Mouse (Mus musculus) neural tube, embryonic 10.5 days (tissue): ENCODE data around the gene Polr2j.
A peak's percentile ranks its signal among the peaks of the same experiment; 100 is the strongest.
"Not testable (repeated sequence)": the region's sequence is repeated elsewhere in the genome, so short reads cannot be mapped to it uniquely, and the experiment has no call there.

ENCODE experiments used
- DNase-seq: peaks from one replicate; pipeline ENCODE4 v3.0.0-alpha.2; 2017; ENCODE audit warnings: low spot score; ENCODE audit errors: extremely low spot score

Polr2j gene

DNA sequence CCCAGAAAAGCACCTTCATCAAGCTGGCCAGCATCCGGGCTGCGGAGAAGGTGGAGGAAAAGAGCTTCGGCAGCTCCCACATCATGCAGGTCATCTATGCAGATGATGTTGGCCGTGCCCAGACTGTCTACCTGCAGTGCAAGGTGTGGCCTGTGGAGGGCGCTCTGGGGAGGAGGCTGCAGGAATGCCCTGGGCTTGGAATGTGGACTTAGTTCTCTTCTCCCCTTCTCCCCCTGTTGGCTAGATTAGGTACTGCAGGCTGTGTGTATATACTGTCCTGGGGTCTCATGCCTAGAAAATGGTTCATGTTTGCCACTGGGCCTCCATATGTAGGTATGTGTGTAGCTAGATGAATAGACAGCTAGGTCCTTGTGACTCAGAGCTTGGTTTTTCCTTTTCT, 11.9 kb upstream of the Polr2j start:
- DNase-seq: no peak

DNA sequence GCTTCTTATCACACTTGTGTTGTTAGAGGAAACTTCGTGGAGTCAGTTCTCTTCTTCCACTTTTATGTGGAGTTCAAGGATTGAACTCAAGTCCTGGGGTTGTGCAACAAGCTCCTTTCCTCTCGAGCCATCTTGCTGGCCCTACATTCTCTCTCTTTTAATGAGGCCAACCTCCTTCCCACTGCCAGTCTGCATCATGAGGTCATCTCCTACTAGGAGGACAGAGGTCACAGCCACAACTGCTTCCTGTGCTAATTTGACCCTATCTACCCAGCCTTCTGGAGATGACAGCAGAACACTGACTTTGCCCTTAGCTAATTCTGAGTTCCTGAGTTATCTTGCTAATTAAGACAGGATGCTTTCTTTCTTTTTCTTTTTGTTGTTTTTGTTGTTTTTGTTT, 7.9 kb upstream of the Polr2j start:
- no peak for DNase-seq

- no peak for DNase-seq
These were observed 7.4 kb upstream of the Polr2j start for GRCm38 (mm10) chr5:136109042-136109441.

DNA sequence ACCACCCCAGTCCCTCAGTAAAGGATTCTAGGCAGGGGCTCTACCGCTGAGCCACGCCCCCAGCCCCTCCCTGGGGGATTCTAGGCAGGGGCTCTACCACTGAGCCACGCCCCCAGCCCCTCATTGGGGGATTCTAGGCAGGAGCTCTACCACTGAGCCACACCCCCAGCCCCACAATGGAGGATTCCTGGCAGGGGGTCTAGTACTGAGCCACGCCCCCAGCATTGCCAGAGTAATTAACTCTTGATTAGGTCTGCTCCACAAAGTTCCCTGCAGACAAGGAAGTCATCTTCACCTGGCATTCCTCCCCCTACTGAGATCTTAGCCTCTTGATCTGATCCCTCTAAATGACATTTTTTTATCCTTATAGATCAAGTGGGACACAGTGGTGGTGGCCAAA, 2.9 kb upstream of the Polr2j start:
- DNase-seq: not testable (repeated sequence)

DNA sequence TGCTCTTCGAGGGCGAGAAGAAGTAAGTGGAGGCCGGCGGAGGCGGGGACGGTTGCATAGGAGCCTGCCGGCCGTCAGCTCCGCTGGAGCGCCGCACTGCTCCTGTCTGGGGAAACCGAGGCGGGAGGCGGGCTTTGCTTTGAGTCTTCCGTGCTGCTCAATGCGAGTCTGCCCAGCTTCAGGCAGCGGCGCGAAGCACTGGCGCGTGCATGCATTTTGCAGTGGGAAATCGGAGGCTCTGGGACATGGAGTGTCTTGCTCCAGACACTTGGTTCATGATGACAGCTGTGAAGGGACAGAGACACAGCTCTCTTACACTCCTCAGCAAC, 317 bp downstream of the Polr2j start:
- no peak for DNase-seq

GRCm38 (mm10) chr5:136122165-136122564, 5.7 kb downstream of the Polr2j start:
- no peak for DNase-seq

DNA sequence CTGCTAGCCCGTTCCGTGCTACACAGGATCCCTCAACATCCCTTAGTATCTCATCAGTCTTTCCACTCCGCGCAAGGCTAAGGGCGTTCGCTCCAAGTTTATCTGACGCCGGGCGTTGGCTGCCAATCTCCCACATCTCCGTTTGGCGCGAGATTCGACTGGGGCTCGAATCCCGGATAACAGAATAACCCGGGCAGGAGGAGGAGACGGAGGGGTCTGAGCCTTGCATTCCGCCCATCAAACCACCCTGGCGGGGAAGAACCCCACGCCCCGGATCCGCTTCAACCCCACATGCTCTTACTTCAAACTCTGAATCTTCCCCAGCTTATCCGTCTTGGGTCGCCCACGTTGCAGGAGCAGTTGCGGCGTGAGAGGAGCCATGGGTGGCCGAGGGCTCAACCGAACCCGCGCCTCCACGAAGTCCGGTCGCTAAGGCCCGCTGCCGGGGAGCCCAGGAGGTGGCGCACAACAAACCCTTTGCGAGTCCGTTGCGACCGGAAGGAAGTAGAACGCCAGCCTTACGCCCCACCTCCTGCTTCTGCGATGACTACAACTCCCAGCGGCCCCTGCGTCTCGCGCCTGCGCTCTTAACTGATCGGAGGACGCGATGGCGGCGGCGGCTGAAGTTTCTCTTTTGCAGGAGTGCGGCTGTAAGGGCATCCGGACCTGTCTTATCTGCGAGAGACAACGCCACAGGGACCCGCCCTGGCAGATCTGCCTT, 19.3 kb downstream of the Polr2j start, which contains the start of the genes Lrwd1 and Alkbh4:
TSS of gene Lrwd1 (minus strand) at position 504 of the 721 bp plus-strand sequence.
TSS of gene Alkbh4 (plus strand) at position 576 of the 721 bp plus-strand sequence.
- DNase-seq: peak; percentile 95

- DNase-seq: no peak
These were observed 20.0 kb downstream of the Polr2j start for GRCm38 (mm10) chr5:136136292-136136990.

GRCm38 (mm10) chr5:136137658-136138274, 21.3 kb downstream of the Polr2j start:
- peak; percentile 41 for DNase-seq

- no peak for DNase-seq
These were observed 23.0 kb downstream of the Polr2j start for GRCm38 (mm10) chr5:136139393-136139792.

- no peak for DNase-seq
These were observed 23.6 kb downstream of the Polr2j start for GRCm38 (mm10) chr5:136140057-136140482.

GRCm38 (mm10) chr5:136142746-136143145, 26.3 kb downstream of the Polr2j start:
- no peak for DNase-seq

- no peak for DNase-seq
These were observed 26.8 kb downstream of the Polr2j start for GRCm38 (mm10) chr5:136143161-136143755.

GRCm38 (mm10) chr5:136144606-136145430, 28.4 kb downstream of the Polr2j start:
- no peak for DNase-seq

DNA sequence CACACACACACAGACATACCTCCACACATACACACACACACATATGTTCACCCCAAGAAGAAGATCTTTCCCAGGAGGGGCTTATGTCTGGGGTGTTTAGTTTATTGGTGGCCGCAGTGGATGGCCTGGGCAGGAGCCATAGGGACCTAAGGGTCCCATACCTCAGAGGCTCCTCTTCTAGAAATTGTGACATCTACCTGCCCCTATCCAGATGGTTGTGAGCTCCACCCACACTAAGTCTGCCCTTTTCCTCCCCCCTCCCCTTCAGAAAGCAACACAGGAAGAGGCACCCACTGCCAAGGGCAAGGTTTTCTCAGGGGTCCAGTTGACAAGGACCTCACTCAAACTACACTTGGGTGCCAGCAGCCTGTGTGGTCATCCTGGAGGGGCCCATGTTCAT, 30.5 kb downstream of the Polr2j start:
- DNase-seq: no peak

GRCm38 (mm10) chr5:136147704-136148103, 31.3 kb downstream of the Polr2j start:
- no peak for DNase-seq

DNA sequence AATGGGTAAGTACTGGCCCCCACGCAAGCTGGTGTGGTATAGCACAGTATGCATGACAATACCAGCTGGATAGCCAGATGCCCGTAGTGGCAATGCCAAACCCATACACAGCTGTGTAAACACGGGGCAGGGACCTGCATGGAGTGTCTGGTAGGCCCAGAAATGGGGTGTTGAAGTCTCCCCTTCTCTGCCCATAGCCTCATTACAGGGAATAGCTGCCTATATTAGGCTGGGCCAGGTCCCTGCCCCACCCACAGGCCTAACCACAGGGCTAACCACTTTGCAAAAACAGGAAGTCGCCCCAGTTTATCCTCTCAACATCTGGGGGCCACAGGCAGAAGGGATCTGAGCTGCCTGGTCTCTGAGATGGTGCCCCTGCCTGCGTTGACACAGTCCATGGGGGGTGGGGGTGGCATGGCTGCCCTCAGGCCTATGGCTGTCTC, 32.7 kb downstream of the Polr2j start:
- not testable (repeated sequence) for DNase-seq

DNA sequence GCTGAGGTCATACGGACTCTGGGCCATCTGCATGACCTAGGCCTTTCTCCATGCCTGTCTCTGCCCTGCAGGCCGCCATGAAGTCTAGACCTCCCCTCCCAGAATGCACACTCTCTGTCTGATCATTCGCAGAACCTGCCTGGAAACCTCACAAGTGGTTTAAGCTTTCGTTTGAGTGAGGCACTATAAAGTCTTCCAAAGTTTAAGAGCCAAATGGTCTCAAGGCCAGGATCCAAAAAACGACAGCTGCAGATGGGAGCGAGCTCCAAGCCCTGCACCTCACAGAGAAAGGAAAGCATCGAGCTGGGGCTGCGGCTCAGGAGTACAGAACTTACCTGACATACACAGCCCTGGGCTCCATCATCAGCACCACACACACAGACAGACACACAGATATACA, 35.9 kb downstream of the Polr2j start:
- DNase-seq: no peak

DNA sequence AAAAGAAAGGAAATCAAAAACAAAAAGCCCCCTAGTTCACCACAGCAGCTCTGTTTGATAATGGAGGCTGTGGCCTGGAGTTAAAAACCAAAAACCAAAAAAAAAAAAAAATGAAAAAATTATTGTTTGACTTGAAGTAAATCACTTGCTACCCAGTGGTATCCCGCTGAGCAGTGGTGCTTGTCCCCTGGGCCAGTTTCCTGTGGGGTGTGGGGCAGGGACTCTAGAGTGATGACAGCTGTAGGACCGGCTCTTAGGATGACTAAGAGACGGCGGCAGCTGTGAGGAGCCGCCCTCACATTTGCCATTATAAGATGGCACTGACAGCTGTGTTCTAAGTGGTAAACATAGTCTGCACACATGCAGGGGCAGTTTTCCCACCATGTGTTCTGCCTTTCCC, 39.0 kb downstream of the Polr2j start:
- no peak for DNase-seq

GRCm38 (mm10) chr5:136160084-136160483, 43.7 kb downstream of the Polr2j start:
- not testable (repeated sequence) for DNase-seq
